Mouse (Mus musculus) heart, adult 2 months (tissue): ENCODE results near the gene 4930402H24Rik.

Source experiments
- CTCF ChIP-seq: fragments of 200-600 bp; IDR thresholded peaks from 2 replicates; pipeline ENCODE4 v1.8.1; 2022; ENCODE audit warnings: antibody characterized with exemption, mild to moderate bottlenecking, moderate library complexity
- EP300 ChIP-seq: fragments of 200-500 bp; IDR thresholded peaks from 2 replicates; pipeline ENCODE4 v1.6.1; 2011; ENCODE audit warnings: low read depth, low read length, control low read depth; ENCODE audit not compliant: insufficient read depth
- POLR2A ChIP-seq: fragments of 200-500 bp; IDR thresholded peaks from 2 replicates; pipeline ENCODE4 v1.6.1; 2011; ENCODE audit warnings: mild to moderate bottlenecking, low read depth, low read length, control low read depth; ENCODE audit not compliant: insufficient read depth

- TF ChIP-seq POLR2A (no peak), CTCF (0 out of 2 replicates have a peak, but pooled peaks have one; percentile 26), EP300 (no peak)
Observed at GRCm38 (mm10) chr2:130767483-130767882, 138.7 kb downstream of the 4930402H24Rik start.
